Mouse (Mus musculus): ENCODE data around the gene Spn. TPM values are rescaled to one million over a fixed set of nuclear protein-coding genes. Genes with fewer than 3 reads are reported as not detected.
A peak's percentile ranks its signal among the peaks of the same experiment; 100 is the strongest.
"Not testable (repeated sequence)": the region's sequence is repeated elsewhere in the genome, so short reads cannot be mapped to it uniquely, and the experiment has no call there.

The Spn gene
- polyA plus RNA-seq, 1 experiment from 2014 or later = not detected

DNA sequence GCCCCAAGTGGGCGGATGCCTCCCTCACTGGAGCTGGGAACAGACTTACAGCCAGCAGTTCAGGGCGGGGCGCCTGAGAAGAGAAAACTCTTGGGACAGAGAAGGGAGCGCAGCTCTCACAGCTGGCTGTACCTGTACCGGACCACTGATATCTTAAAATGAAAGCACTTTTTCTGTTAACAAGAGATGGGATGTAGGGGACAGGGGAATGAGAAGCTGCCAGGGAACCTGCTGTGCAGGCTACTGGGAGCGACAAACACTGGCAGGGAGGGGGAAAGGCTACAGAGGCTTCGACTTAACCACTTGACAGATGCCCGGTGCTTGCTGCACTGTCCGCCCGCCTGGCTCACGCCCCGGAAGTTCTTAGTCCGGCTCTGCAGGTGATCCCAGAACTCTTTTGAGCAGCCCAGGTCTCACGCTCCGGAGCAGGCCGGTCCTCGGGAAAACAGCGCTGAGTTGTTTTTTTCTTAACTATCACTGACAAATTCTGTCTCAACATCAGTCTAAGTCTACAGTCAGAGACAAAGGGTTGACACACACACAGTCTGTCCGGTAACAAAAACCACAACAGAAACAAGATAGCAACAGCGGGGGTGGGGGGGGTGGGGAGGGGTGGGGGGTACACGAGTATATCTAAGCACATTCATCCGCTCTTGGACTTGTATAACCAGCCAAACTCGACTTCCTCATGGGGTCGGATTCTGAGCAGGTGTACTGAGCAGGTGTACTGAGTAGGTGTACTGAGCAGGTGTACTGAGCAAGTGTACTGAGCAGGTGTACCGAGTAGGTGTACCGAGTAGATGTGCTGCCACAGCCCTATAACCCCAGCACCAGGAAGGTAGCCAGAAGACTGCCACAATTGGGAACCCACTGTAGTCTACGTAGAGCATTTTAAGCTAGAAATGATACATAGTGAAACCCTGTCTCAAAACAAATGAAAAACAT is 48.5 kb downstream of the Spn start:
- Histone ChIP-seq H3K4me3 (replicated peaks; ENCODE audit: low read length) (0 out of 2 replicates have a peak overlapping the region, but pooled peaks have one; percentile 5), H3K4me2 (replicated peaks) (peak overlapping the region; percentile 52), H3K9ac (peak overlapping the region; percentile 47; the same call in 1 of the 2 replicates), H3K36me3 (replicated peaks; ENCODE audit: control insufficient read depth, insufficient read depth) (no peaks in the 10 kb centered on the region), H3K27me3 (ENCODE audit: control insufficient read depth, insufficient read depth, low read length) (no peaks in the 10 kb centered on the region), H3K4me1 (replicated peaks; ENCODE audit: control insufficient read depth, insufficient read depth, low read length) (no peaks in the 10 kb centered on the region), H3K27ac (no peak overlapping the region), H3K9me3 (ENCODE audit: control insufficient read depth, low read length) (no peaks in the 10 kb centered on the region)
- ATAC-seq (ENCODE audit: low FRiP score) (no peak), DNase-seq (ENCODE audit: low spot score) (no peak)
- WGBS = 21% methylated on average over 27 of the region's 27 CpGs

DNA sequence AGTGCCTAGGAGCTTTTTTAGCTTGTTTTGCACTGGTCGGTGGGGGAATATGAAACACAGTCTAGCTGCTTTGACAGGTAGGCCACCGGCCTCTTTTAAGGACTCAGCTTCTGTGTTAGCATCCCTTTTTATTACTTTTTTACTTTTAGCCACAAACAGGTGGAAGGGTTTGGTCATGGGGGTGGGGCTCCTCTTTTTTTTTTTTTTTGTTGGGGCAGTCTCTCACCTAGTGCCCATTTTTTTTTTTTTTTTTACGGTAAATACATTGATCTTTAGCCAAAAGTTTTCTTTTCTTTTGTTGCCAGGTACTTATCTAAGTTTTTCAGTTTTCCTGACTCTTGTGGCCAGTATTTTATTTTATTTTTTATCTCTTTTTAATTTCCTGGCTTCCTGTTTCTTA is 49.5 kb downstream of the Spn start:
- H3K4me2 ChIP-seq (replicated peaks) = no peak overlapping the region
- H3K27me3 ChIP-seq (ENCODE audit: control insufficient read depth, insufficient read depth, low read length) = no peaks in the 10 kb centered on the region
- no peak overlapping the region for H3K4me3 ChIP-seq (replicated peaks; ENCODE audit: low read length)
- no peak overlapping the region for H3K9ac ChIP-seq
- WGBS = 82% methylated on average over 3 of the region's 3 CpGs
- ATAC-seq (ENCODE audit: low FRiP score) = no peak
- no peak for DNase-seq (ENCODE audit: low spot score)
- no peak overlapping the region for H3K27ac ChIP-seq
- no peaks in the 10 kb centered on the region for H3K4me1 ChIP-seq (replicated peaks; ENCODE audit: control insufficient read depth, insufficient read depth, low read length)
- H3K36me3 ChIP-seq (replicated peaks; ENCODE audit: control insufficient read depth, insufficient read depth) = no peaks in the 10 kb centered on the region
- H3K9me3 ChIP-seq (ENCODE audit: control insufficient read depth, low read length) = no peaks in the 10 kb centered on the region

DNA sequence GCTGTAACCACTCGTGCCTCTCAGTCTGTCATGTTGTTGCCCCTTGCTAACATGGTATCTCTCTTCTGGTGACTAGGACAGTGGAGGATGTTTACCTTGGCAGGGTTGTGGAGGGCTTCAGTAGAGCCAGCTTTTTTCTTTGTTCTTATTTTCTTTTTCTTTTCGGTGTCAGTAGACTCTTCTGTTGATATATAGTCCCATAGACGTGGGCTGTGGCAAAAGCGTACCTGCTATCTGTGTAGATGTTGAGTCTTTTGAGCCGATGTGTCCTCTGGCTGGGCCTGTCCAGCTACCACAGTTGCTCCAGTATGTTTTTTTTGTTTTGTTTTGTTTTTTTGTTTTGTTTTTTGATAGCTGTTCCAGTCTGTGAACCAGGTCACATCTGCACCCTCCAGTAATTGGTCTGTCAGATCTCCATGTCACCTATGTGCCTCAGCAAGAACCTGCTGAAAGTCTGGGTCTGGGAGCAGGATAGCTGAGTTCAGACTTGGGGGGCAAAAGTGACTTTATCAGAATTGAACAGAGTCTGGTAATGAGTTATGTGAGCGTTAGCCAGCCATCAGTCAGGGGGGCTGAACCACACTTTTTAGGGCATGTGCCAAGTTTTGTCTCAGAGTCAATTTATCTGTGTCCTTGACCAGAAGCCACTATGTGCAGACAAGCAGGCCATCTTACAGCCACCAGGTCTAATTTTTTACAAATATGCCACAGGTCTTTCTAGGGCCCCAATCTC is 50.2 kb downstream of the Spn start, which contains the start of gene Zg16:
Gene Zg16 (minus strand): TSS at position 51 of the 733 bp plus-strand sequence.
- H3K4me3 ChIP-seq (replicated peaks; ENCODE audit: low read length); H3K9me3 ChIP-seq (ENCODE audit: control insufficient read depth, low read length); DNase-seq (ENCODE audit: low spot score); H3K27ac ChIP-seq; H3K4me1 ChIP-seq (replicated peaks; ENCODE audit: control insufficient read depth, insufficient read depth, low read length); H3K27me3 ChIP-seq (ENCODE audit: control insufficient read depth, insufficient read depth, low read length); H3K9ac ChIP-seq; H3K36me3 ChIP-seq (replicated peaks; ENCODE audit: control insufficient read depth, insufficient read depth); H3K4me2 ChIP-seq (replicated peaks); ATAC-seq (ENCODE audit: low FRiP score): not testable (repeated sequence)
- WGBS = 84% methylated on average over 6 of the region's 6 CpGs

DNA sequence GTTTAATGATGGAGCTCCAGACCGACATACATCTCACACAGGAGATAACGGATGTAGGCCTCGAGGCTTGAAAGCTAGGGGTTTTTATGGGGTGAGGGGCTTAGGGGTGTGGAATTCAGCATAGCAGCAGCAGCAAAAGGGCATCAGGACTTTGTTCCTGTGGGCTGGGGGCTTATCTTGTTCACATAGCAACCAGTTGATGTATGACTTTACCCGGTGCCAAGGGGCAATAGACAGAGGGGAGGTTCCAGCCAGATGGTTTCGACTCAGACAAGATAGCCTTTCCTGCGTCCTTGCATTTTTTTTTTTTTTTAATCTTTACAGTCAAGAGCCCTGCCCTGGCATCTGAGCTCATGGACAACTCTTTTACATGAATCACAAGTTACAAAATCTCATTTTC is 51.9 kb downstream of the Spn start:
- H3K9ac ChIP-seq; H3K4me3 ChIP-seq (replicated peaks; ENCODE audit: low read length); H3K4me1 ChIP-seq (replicated peaks; ENCODE audit: control insufficient read depth, insufficient read depth, low read length); H3K36me3 ChIP-seq (replicated peaks; ENCODE audit: control insufficient read depth, insufficient read depth); H3K27ac ChIP-seq; H3K27me3 ChIP-seq (ENCODE audit: control insufficient read depth, insufficient read depth, low read length); H3K4me2 ChIP-seq (replicated peaks); ATAC-seq (ENCODE audit: low FRiP score); H3K9me3 ChIP-seq (ENCODE audit: control insufficient read depth, low read length); DNase-seq (ENCODE audit: low spot score): not testable (repeated sequence)
- 75% methylated on average over 6 of the region's 6 CpGs for WGBS

DNA sequence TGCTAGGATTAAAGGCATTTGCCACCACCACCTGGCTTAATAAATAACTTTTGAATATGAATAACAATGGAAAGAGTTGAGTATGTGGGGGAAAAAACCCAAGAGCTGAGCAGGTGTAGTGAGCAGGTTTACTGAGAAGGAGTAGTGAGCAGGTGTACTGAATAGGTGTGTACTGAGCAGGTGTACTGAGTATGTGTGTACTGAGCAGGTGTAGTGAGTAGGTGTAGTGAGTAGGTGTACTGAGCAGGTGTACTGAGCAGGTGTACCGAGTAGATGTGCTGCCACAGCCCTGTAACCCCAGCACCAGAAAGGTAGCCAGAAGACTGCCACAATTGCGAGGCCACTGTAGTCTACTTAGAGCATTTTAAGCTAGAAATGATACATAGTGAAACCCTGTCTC is 52.8 kb downstream of the Spn start:
- Histone ChIP-seq H3K4me3 (replicated peaks; ENCODE audit: low read length) (no peak overlapping the region), H3K9ac (no peak overlapping the region), H3K27me3 (ENCODE audit: control insufficient read depth, insufficient read depth, low read length) (no peaks in the 10 kb centered on the region), H3K27ac (no peak overlapping the region), H3K36me3 (replicated peaks; ENCODE audit: control insufficient read depth, insufficient read depth) (no peaks in the 10 kb centered on the region), H3K9me3 (ENCODE audit: control insufficient read depth, low read length) (no peaks in the 10 kb centered on the region), H3K4me2 (replicated peaks) (no peak overlapping the region), H3K4me1 (replicated peaks; ENCODE audit: control insufficient read depth, insufficient read depth, low read length) (no peaks in the 10 kb centered on the region)
- ATAC-seq (ENCODE audit: low FRiP score) (no peak), DNase-seq (ENCODE audit: low spot score) (no peak)
- WGBS = 86% methylated on average over 2 of the region's 2 CpGs

DNA sequence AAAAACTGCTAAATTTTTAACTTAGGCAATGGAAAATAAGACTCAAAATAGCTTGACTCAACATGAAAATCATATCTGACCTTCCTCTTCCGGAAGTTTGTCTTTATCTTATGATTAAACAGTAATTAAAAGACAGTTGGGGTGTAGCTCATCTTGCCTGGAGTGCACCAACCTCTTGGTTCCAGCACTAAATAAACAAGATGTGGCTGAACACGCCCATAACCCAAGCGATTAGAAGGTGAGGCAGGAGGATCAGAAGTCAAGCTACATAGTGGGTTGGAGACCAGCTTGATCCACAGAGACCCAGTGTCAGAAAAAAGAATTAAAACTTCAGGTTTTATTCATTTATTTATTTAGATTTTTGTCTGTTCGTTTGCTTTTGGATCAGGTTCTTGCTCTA is 53.9 kb downstream of the Spn start:
- H3K4me1 ChIP-seq (replicated peaks; ENCODE audit: control insufficient read depth, insufficient read depth, low read length) = no peaks in the 10 kb centered on the region
- no peak overlapping the region for H3K4me3 ChIP-seq (replicated peaks; ENCODE audit: low read length)
- H3K9me3 ChIP-seq (ENCODE audit: control insufficient read depth, low read length) = no peaks in the 10 kb centered on the region
- no peak for ATAC-seq (ENCODE audit: low FRiP score)
- H3K9ac ChIP-seq = no peak overlapping the region
- 86% methylated on average over 4 of the region's 4 CpGs for WGBS
- H3K36me3 ChIP-seq (replicated peaks; ENCODE audit: control insufficient read depth, insufficient read depth) = no peaks in the 10 kb centered on the region
- no peak for DNase-seq (ENCODE audit: low spot score)
- no peaks in the 10 kb centered on the region for H3K27me3 ChIP-seq (ENCODE audit: control insufficient read depth, insufficient read depth, low read length)
- H3K27ac ChIP-seq = no peak overlapping the region
- H3K4me2 ChIP-seq (replicated peaks) = no peak overlapping the region

DNA sequence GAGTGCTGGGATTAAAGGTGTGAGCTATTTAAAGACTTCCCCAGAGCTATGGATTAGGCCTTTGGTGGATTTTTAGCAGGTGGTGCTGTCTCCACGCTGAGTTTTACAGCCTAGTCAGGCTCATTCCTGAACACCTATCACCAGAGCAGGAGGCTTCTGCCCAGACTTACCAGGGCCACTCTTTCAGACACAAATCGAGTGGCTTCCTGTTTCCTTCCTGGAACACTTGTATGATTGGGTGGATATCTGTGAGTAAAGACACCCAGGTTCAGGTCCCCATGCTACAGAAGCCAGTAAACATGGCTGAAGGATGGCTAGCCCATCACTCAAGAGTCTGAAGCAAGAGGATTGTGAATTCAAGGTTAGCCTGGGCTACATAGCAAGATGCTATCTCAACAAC is 54.6 kb downstream of the Spn start:
- no peaks in the 10 kb centered on the region for H3K27me3 ChIP-seq (ENCODE audit: control insufficient read depth, insufficient read depth, low read length)
- no peaks in the 10 kb centered on the region for H3K4me1 ChIP-seq (replicated peaks; ENCODE audit: control insufficient read depth, insufficient read depth, low read length)
- no peak overlapping the region for H3K4me2 ChIP-seq (replicated peaks)
- H3K4me3 ChIP-seq (replicated peaks; ENCODE audit: low read length) = no peak overlapping the region
- H3K36me3 ChIP-seq (replicated peaks; ENCODE audit: control insufficient read depth, insufficient read depth) = no peaks in the 10 kb centered on the region
- no peak for ATAC-seq (ENCODE audit: low FRiP score)
- DNase-seq (ENCODE audit: low spot score) = no peak
- WGBS = 55% methylated on average over 2 of the region's 2 CpGs
- H3K9me3 ChIP-seq (ENCODE audit: control insufficient read depth, low read length) = no peaks in the 10 kb centered on the region
- no peak overlapping the region for H3K27ac ChIP-seq
- H3K9ac ChIP-seq = no peak overlapping the region

DNA sequence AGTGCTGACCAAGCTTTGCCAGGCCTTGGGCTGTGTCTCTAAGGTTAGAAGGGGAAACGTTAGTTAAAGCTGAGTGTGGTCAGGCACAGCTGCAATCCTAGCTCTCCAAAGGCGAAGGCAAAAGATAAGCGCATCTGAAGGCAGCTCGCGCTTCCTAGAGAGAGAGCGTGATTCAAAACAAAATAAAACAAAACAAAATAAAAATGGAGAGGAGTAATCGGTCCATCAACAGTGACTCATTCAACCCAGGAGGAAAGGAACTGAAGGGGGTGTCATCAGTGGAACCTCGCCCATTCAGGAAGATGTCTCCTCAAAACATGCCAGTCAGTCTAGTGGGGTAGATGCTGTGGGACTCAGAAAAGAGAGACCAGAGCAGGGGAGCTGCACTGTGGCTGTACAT is 55.4 kb downstream of the Spn start:
- no peaks in the 10 kb centered on the region for H3K27me3 ChIP-seq (ENCODE audit: control insufficient read depth, insufficient read depth, low read length)
- H3K4me2 ChIP-seq (replicated peaks) = no peak overlapping the region
- H3K4me1 ChIP-seq (replicated peaks; ENCODE audit: control insufficient read depth, insufficient read depth, low read length) = no peaks in the 10 kb centered on the region
- no peaks in the 10 kb centered on the region for H3K36me3 ChIP-seq (replicated peaks; ENCODE audit: control insufficient read depth, insufficient read depth)
- ATAC-seq (ENCODE audit: low FRiP score) = no peak
- DNase-seq (ENCODE audit: low spot score) = no peak
- no peak overlapping the region for H3K27ac ChIP-seq
- H3K9me3 ChIP-seq (ENCODE audit: control insufficient read depth, low read length) = no peaks in the 10 kb centered on the region
- no peak overlapping the region for H3K9ac ChIP-seq
- WGBS = 82% methylated on average over 8 of the region's 8 CpGs
- no peak overlapping the region for H3K4me3 ChIP-seq (replicated peaks; ENCODE audit: low read length)

All from hindbrain, embryonic 14.5 days (tissue).